Mouse (Mus musculus) cerebellum, adult 9-10 months (tissue): ENCODE results near the gene Abca8a.

Source experiments
- DNase-seq: peaks from one replicate; pipeline ENCODE4 v3.0.0; 2022

The Abca8a gene

GRCm38 (mm10) chr11:110095858-110096257, at the start of gene Abca8a:
Gene Abca8a (minus strand): TSS chr11:110095978.
- no peak for DNase-seq

- peak; percentile 37 for DNase-seq
These were observed 49.6 kb upstream of the Abca8a start for GRCm38 (mm10) chr11:110145421-110145820.

GRCm38 (mm10) chr11:110130760-110131159, 35.0 kb upstream of the Abca8a start:
- DNase-seq: no peak

- DNase-seq: peak; percentile 12
These were observed 15.4 kb upstream of the Abca8a start for GRCm38 (mm10) chr11:110111137-110111536.

- DNase-seq: no peak
These were observed 5.7 kb upstream of the Abca8a start for GRCm38 (mm10) chr11:110101437-110101836.

- DNase-seq: no peak
These were observed 3.1 kb upstream of the Abca8a start for GRCm38 (mm10) chr11:110098901-110099300.

GRCm38 (mm10) chr11:110097465-110097864, 1.7 kb upstream of the Abca8a start:
- no peak for DNase-seq

GRCm38 (mm10) chr11:110094846-110095380, 865 bp downstream of the Abca8a start:
- DNase-seq: no peak

GRCm38 (mm10) chr11:110094236-110094635, 1.5 kb downstream of the Abca8a start:
- no peak for DNase-seq

GRCm38 (mm10) chr11:110091328-110091727, 4.5 kb downstream of the Abca8a start:
- DNase-seq: no peak

GRCm38 (mm10) chr11:110072158-110072557, 23.6 kb downstream of the Abca8a start:
- no peak for DNase-seq

- DNase-seq: no peak
These were observed 34.7 kb downstream of the Abca8a start for GRCm38 (mm10) chr11:110061032-110061431.

- no peak for DNase-seq
These were observed 35.7 kb downstream of the Abca8a start for GRCm38 (mm10) chr11:110060127-110060526.

- no peak for DNase-seq
These were observed 42.1 kb downstream of the Abca8a start for GRCm38 (mm10) chr11:110053681-110054080.

GRCm38 (mm10) chr11:110037795-110038194, 58.0 kb downstream of the Abca8a start:
- no peak for DNase-seq

GRCm38 (mm10) chr11:110028913-110029695, 66.7 kb downstream of the Abca8a start:
- no peak for DNase-seq

- no peak for DNase-seq
These were observed 84.8 kb downstream of the Abca8a start for GRCm38 (mm10) chr11:110010836-110011546.

- DNase-seq: peak; percentile 95
These were observed 100.2 kb downstream of the Abca8a start, which contains the start of gene Abca8b for GRCm38 (mm10) chr11:109995624-109996023. Gene Abca8b (minus strand): TSS chr11:109995845.

GRCm38 (mm10) chr11:109995013-109995412, 100.8 kb downstream of the Abca8a start:
- peak; percentile 45 for DNase-seq

- DNase-seq: no peak
These were observed 101.8 kb downstream of the Abca8a start for GRCm38 (mm10) chr11:109994014-109994413.

GRCm38 (mm10) chr11:109991270-109991669, 104.5 kb downstream of the Abca8a start:
- DNase-seq: no peak

- DNase-seq: no peak
These were observed 105.5 kb downstream of the Abca8a start for GRCm38 (mm10) chr11:109990256-109990655.

- DNase-seq: no peak
These were observed 107.6 kb downstream of the Abca8a start for GRCm38 (mm10) chr11:109988164-109988563.
